Mouse (Mus musculus) embryo, embryonic 9.5 days (tissue): Measurements from ENCODE around the gene Olfr350.

ENCODE experiments used
- DNase-seq: peaks from one replicate; pipeline ENCODE4 v3.0.0-alpha.2; 2017; ENCODE audit errors: extremely low spot score

Olfr350 gene

DNA sequence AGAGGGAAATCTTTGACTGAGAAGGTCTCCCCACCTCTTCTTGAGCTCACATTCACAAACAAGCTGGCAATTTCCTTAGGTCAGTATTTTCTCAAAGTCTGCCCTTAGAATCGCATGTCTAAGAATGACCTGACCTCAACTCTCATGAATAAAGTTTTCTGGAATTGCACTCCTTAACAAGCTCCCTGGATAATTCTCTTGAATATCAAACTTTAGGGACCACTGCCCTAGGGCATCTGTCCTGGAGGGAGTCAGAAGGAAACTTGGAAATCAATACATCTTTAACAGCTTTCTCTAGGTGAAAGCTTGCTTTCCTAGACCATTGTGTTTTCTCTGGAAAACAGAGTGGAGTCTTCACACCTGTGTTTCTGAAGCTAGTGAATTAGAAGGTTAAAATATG lies at the start of gene Olfr350:
Gene Olfr350 (plus strand): TSS at position 301 of the 400 bp plus-strand sequence.
- DNase-seq: no peak

DNA sequence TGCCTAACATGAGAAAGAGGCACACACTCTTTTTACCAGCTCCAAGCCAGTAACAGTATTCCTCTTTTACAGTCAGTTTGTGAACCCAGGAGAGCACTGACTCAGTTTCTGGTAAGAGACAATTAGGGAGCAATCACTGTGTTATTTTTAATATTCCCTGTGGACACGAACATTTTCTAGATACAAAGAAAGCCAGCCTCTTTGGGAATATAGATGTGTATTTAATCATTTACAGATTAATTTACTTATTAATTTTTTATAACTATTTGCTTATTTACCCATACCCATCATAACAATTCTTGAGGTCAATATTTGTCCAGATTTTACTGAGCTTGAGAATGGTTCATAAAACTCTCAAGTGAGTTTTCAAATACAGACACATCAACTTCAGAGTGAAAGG lies 29.2 kb upstream of the Olfr350 start, which contains the start of gene Olfr3:
Gene Olfr3 (minus strand): TSS at position 101 of the 400 bp plus-strand sequence.
- no peak for DNase-seq

DNA sequence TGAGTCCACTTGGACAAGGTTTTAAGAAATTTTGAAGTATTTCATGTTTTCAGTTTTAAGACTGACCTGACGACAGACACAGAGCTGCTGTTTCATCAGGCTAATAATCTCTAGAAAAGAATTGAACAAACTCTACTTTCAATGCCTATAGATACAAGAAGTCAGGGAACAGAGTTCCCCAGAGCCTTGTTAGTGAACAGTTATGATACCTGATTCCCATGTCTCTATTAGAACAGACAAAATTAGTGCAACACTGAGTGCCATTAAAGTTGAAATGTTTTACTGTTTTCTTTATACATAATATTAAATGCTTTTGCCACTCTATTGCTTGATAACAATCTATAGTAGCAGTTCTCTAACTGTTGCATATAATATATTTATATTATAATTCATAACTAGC lies 16.4 kb downstream of the Olfr350 start, which contains the start of gene Olfr351:
Gene Olfr351 (minus strand): TSS at position 101 of the 400 bp plus-strand sequence.
- no peak for DNase-seq

DNA sequence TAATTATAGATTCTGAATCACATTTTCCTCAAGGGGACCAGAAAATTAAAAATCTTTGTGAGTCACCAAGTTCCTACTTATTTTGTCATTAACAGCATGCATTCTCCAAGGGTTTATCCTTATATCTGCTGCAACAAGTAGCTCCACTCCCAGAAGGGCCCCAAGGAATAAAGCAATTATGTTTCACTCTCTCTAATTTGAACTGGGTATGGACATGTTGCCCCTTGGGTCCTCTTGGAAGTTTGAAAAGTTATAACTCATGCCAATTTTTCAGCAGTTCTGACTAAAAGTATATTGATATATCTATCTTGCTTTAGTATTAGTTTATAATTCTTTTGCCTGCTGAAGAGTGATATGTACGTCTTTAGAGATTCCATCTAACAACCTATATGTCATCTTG lies 22.1 kb downstream of the Olfr350 start, which contains the start of gene Olfr352:
Gene Olfr352 (plus strand): TSS at position 301 of the 400 bp plus-strand sequence.
- DNase-seq: no peak

DNA sequence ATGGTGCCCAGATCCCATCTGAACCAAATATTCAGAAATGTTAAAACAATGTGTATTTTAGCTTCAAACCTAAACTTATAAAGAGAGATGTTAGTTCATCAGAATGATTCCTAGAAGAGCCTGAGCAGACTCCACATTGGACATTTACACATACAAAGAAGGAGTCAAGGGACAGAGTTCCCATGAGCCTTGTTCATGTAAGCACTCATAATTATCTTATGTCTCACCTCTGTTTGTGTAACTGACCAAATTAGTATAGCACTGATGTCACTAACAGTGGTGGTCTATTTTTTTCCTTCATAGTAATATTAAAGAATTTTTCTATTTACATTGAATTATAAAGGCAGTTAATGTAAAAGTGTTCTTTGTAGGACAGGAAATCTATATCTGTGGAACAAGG lies 46.7 kb downstream of the Olfr350 start, which contains the start of gene Olfr353:
Gene Olfr353 (minus strand): TSS at position 101 of the 400 bp plus-strand sequence.
- DNase-seq: no peak

DNA sequence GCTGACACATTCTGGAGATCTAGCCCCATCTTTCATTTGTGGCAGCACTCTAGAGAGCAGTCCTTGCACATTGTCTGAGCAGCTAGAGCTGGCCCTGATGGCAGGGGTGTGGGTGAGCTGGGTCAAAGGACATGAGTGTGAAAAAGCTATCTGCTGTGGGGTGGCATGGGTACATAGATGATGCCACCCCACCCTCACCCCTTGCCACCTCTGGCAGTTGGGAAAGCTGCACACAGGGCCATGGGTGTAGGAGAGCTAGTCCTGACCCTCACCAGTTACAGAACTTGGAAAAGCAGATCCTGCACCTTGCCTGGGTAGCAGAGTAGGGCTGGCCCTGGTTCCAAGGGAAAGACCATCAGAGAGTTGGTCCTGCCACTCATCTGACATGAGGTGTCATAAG lies 51.0 kb downstream of the Olfr350 start:
- no peak for DNase-seq
